Mouse (Mus musculus) adrenal gland, adult (tissue): ENCODE data around the gene Fubp1.
"Not testable (repeated sequence)": the region's sequence is repeated elsewhere in the genome, so short reads cannot be mapped to it uniquely, and the experiment has no call there.

ENCODE experiments used
- DNase-seq, 2 experiments: peaks; one replicate each; pipeline ENCODE4 v3.0.0; 2022 to 2023; ENCODE audit warnings: low spot score in 1 of 2; ENCODE audit not compliant: inconsistent age in 2 of 2

Gene Fubp1

DNA sequence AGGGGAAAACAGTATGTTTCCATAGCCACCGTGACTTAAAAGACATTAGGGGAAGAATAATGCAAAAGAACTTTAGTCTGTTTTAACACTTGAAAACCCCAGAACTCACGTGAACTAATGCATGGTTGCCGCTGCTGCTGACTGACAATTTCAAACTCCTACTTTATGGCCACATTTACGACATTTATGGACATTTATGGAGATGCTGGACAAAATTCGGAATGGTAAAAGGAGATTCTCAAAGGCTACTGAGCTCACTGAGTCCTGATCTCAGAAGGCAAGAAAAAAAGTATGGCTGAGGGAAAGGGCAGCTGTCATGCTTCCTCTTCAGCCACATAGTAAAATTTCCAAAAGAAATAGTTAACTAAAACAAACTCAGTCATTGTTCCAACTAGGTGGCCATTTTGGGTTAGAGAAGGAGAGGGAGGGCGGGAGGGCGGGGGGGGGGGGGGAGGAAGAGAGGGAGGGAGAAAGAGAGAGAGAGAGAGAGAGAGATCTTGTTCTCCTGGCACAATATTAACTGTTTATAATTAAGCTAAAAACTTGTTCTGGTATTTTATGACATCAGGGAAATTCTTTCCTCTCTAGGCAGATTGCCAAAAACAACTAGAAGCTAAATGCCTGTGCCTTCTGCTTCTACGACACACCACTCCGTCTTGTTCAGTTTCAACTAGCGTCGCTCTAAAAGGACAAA, 17.8 kb upstream of the Fubp1 start:
- DNase-seq = peak in 1 of 2 experiments; percentile 76

DNA sequence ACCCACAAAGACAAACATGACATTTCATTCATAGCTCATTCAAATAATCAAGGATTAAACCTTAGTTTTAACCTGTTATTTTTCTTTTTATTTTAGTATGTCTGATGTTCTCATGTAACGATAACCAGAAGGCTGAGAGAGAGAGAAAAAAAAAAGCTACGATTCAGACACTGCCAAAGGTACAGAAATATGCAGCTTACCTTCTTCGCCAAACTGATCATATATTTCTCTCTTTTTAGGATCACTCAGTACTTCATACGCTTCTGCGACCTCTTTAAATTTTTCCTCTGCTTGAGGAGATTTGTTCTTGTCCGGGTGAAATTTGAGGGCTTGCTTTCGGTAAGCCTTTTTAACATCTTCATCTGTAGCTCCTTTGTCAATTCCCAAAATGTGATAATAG, 17.0 kb upstream of the Fubp1 start:
- DNase-seq = no peak

DNA sequence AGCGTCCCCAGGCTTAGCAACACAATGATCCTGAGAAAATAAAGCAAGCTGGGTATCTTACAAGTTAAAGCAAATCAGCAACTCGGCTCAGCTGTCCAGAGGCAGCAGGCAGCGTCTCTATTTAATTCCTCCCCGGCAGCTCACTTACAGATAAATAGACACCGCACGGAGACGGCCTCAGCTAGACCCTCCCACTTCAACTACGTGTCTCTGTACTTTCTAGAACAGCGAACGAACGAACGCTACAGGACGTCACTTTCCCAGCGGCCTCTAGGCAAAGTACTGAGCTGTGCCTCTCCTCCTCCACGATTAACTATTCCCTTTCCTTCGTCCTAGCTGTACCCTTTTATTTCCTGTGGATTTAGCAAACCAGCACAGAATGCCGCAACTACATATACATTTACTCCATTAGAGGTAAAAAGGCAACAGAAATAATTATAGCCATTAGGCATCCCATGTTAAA, 16.6 kb upstream of the Fubp1 start:
- peak; percentile 92 to 98 for DNase-seq

DNA sequence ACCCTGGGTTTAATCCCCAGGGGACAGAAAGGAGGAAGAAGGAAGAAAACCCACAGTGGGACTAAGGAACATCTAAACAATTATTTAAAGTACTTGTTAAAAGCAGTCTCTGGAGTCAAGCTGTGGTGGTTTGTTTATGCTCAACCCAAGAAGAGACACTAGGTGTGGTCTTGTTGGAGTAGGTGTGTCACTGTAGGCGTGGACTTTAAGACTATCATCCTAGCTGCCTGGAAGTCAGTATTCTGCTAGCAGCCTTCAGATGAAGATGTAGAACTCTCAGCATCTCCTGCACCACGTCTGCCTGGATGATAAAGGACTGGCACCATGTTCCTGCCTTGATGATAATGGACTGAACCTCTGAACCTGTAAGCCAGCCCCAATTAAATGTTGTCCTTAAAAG, 13.0 kb upstream of the Fubp1 start:
- DNase-seq = not testable (repeated sequence)

DNA sequence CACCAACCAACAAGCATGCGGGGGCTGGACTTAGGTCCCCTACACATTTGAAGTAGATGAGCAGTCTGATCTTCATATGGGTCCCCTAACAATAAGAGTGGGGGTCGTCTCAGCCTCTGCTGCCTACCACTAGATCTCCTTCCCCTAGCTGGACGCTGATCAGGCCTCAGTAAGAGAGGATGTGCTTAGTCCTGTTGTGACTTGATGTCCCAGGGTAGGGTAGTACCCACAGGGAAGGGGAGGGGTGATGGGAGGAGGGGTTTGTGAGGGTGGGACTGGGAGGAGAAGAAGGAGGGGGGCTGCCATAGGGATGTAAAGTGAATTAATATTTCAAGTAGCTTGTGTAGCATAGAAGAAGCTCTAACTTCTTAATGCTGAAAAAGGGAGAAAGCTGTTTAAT, 11.1 kb upstream of the Fubp1 start:
- DNase-seq = no peak

DNA sequence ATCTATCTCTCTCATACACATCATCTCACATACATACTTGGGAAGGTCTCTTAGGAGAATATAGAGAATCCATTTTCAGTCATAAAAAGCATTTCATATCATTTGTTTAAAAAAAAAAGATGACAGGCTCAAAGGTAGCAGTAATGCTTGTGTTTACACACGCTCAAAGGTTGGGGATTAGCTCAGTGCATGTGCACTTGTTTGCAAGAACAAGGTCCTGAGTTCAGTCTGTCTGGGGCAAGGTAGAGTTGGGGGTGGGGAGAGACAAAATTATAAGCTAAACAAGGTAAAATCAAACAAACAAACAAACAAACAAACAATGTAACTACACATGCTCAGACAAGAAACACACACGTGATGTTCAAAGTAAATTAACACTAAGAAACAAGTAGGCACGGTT, 9.0 kb upstream of the Fubp1 start:
- DNase-seq = no peak

DNA sequence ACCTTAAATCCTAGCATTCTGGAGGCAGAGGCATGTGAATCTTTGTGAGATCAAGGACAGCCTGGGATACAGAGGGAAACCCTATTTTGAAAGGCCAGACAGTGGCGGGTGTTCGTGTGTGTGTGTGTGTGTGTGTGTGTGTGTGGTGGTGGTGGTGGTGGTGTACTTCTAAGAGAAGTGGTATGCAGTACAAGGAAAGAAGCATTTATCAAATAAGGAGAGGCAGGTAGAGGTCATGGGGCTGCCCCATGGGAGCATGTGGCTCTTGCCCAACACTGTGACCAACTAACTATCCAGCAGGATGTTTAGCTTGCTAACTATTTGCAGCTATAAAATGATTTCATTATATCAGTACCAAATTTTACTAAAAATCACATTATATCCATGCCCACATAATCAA, 8.6 kb upstream of the Fubp1 start:
- DNase-seq = peak in 1 of 2 experiments; percentile 72

DNA sequence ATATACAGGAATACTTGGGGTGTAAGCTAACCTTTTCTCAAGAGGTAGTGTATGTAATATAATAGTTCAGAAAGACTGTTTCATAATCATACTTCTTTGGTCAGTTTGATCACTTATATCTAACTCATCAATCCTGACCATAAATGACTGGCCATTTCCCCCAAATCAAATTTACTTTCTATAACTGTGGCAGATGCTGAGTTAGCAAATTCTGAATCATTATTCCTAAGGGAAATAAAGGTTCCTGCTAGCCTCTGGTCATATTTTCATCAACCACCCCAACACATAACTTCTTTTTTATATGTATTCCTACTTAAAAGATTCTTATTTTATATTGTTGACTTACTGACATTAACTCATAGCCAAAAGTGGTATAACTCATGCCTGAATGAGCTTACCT, 7.3 kb upstream of the Fubp1 start:
- no peak for DNase-seq

DNA sequence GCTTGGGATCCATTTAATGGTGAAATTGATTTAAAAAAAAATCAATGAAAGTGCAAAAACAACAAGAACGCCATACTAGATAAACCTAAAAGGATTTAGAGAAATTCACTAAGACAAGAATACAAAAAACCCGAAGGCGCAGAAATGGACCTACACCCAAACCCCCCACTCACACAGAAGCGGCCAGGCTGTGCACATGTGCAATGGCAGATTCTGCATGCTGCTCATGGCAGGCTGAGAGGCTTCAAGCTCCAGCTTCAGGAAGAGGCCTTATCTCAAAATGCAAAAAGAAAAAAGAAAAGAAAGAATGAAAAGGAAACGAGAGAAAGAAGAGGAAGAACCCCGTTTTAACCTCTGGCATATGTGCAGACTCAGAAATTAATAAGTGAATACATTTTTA, 6.8 kb upstream of the Fubp1 start:
- no peak for DNase-seq

DNA sequence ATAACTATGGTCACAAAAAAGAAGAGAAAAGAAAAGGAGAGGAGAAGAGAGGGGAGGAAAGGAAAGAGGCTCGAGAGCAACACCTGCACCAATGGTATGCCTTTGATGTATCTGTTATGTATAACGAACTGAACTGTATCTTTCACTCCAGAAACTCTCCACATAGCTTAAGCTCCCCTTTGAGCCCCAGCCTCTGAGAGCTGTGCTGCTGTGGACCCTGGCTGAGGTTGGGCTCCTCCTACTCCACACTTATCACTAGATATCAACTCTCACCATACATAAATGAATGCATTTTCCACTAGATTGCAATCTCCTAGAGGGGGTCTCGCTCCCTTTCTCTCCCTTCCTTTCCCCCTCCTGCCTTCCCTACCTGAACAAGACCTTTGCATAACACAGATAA, 6.2 kb upstream of the Fubp1 start:
- DNase-seq = no peak

DNA sequence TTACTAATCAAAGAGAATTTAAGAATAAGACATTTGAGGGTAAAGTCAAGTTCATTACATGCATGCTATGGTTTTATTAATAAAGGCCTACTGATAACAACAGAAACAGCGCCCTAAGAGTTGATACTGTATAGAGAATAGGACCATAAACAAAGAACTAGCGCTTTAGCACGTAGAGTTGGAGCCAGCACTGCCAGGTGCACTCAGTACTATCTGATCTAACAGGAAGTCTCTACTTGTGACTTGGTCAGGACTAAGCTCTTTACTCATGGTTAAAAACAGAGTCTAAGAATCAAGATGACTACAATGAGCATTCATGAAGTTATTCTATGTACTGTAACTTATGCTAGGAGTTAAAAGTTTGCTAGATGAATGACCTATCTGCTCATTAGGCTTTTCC, 5.6 kb upstream of the Fubp1 start:
- no peak for DNase-seq

DNA sequence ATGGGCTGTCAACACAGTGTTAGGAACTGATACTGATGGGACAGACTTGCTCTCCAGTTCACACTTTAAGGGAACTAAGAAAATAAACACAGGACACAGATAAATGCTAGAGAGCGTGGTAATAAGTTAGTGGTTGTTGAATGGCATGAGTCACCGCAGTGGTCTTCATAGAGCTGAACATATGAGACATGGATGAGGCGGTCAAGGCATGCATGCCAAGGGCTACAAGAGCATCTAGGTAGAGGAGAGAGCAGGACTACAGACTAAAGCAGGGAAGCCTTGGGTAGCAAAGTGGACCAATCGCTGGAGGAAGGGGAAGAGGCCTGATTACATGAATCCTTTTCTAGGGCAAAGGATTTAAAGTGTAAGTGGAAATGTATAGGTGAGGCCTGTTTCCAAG, 3.1 kb upstream of the Fubp1 start:
- DNase-seq = no peak

DNA sequence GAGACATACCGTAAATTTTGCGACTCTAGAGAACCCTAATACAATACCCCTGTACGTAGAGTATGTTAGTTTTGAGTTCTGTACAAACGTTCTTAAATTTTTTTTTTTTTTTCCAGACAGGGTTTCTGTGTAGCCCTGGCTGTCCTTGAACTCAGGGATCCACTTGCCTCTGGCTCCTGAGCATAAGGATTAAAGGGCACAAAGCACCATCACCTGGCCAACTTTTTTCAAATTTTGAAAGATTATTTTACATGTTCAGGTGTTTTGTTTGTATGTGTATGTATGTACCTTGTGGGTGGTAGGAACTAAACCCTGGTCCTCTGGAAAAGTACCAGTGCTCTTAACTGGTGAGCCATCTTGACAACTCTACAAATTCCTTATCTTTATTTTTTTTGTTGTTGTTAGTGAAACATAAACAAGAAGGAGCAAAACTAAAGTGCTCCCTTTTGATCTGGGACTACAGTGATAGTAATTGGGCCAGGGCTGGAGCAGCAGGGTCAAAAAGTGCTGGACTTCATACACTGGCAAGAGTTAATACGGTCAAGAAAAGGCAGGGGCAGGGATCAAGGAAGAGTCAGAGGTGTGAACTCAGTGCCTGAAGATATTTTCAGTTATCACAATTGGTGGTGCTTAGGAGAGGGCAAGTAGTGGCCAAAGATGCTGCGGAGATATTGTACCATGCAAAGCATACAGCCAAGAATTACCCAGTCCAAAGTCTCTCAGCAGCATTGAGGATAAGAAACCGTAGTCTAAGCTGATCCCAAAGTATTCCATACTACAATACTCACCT, 1.9 kb upstream of the Fubp1 start:
- DNase-seq = no peak

DNA sequence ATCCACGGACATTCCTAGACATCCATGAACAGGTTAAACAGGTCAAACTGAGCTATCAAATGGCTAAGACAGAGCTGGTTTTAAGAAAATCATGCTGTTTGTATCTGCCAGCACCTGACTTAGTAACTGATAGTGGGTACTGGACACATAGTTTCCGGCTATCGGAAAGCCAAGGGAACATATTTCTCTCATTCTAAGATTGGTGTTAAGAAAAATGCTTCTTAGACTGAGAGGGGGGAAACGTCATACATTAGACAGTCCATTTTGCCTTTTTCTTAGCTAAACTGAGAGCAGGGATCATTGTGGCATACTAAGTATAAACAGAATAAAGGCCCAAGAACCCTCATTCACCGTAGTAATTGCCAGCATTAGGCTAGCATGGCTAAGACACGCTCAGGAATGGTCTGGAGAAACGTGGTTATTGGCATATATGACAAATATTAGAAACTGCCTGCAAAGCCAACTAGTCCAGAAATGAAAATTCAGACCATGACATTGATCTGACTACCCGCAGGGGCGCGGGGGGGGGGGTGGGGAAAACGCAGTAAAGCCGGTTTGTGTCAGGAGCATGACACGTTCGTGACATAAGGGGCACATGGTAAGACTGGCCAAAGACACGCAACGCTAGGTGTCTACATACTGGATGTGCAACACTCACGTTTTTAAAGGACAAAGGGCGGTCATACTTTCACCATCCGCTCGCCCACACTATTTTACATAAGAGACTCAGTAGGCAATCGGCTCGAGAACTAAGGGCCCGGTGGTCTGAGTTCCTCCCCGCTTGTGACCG, 850 bp upstream of the Fubp1 start:
- DNase-seq = peak in 1 of 2 experiments; percentile 77

DNA sequence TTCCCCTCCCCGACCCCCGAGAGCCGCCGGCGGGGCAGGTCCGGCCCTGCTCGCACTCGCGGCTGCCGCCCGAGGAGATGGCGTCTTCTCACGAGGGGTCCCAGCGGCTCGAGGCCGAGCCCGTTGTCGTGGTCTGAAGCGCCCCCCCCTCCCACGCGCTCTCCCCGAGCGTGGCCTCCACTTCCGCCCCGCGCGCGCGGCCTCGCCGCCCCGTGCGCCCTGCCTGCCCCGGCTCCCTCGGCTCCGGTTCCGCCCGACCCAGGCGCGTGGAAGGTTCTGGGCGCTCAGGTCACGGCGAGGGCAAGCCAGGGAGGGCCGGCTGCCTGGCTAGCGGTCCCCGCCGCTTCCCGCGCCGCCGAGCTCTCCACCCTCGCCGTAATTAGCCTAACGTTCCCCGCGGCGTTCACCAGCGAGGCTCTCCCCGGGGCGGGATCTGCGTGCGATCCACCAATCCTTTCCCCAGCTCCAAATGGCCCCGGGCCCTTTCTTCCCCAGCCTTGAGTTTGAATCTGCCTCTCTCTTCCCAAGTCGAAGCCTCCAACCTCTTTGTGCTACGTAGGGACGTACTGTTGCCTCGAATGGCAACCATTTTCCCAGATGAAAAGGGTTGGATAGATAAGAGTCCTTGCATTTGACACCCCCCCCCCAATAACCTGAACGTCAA, 638 bp downstream of the Fubp1 start:
- peak; percentile 81 to 93 for DNase-seq

DNA sequence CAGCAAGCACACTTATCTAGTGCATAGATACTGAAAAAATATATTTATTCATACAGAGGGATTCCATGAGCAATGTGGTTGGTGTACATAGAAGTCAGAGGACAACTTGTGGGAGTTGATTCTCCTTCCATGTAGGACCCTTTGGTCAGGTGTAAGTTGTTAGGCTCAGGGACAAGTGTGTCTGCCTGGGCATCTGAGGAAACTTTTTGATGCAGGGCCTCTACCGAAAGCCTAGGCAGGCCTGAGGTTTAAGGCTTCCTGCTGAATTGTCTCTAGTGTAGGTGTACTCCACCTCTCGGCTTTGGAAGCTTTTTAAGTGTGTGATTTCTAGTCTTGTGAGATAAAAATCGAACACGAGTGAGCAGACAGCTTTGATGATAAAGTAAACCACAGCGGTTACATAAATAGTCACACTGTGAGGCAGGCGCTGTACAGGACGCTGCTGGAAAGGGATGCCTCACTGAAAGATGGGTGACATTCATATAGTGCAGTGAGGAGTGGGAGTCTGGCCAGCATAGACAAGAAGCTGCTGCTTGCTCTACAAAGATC, 1.6 kb downstream of the Fubp1 start:
- DNase-seq = peak in 1 of 2 experiments; percentile 72

DNA sequence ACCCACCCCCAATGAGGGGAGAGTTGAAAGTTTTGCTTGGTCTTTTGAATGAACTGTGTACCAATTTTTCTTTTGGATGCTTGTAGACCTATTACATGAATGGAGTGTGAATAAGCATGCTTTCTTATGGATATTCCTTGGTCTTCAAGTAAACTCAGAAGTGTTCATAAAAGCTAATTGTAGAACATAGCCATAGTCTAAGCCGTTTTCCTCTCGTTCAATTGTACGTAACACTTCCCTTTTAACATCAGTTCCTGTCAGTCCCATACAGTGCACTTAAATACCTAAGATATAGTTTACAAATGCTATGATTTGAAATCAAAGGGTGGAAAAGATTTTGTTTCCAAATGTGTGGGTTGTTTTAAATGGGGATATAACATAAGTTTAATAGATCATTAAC, 3.2 kb downstream of the Fubp1 start:
- DNase-seq = no peak

DNA sequence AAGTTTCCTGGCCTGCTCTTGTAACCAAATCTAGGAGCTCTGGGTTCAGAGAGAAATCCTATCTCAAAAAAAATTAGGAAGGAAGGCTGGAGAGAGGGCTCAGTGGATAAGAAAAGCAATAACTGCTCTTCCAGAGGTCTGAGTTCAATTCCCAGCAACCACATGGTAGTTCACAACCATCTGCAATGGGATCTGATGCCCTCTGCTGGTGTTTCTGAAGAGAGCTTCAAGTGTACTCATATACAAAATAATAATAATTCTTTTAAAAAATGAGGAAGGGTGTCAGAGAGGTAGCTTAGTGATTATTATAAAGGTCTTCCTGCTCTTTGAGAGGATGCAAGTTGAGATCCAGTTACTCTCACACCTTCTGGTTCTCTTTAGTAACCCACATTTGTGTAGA, 14.7 kb downstream of the Fubp1 start:
- no peak for DNase-seq

DNA sequence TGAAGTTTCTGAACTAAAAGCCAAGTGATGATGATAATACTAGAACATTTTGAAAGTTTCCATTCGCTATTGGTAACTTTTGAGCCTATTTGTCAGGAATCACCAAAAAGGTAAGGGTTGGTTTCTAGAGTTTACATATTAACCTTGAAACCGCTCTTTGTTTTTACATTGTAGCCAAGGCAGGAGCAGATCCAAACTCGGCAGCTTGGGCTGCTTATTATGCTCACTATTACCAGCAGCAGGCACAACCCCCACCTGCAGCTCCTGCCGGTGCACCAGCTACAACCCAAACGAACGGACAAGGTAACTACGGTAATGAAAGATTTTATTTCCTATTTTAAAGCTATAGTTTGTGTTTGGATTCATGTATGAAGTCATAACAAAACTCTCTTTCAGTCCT, 15.7 kb downstream of the Fubp1 start:
- DNase-seq = no peak

DNA sequence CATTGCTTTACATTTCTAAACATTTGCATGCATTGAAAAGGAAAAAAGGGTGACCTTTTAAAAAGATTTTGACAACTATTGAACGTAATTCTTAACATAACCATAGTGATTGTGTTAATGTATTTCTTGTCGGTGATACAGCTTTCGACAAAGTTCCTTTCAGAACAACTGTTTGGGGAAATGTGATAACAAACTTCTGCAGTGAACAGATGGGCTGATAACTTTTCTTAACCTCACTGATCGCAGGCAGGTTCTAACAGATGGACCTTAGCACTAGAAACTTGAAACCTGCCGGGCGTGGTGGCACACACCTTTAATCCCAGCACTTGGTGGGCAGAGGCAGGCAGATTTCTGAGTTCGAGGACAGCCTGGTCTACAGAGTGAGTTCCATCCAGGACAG, 18.6 kb downstream of the Fubp1 start:
- DNase-seq = no peak

DNA sequence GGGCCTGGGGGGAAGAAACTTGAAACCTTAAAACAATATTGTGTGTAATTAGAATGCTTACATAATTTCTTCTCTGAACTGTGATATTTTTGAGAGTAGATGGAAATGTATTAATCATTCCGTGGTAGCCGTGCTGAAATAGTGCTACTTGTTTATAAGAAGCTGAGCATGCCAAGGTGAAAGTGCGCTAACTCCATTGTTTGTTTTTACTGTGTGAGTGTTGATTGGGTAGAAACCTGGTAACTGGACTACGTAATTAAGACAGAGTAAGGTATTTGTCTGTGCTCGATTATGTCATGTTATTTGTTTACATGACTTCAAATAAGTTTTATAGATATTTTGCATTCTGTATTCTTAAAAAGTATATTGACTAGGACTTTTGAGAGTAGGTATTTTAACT, 19.0 kb downstream of the Fubp1 start:
- no peak for DNase-seq
